Comparison of ENCODE assay signal across 8 mouse cellular contexts in genomic region chr2:91255661-91256150, GRCm38 (mm10). TPM values are rescaled to one million over a fixed set of nuclear protein-coding genes. Genes with fewer than 3 reads are reported as not detected.
DNase-seq lines count a peak whose midpoint lies in the region; ATAC-seq and TF ChIP-seq lines count a peak whose summit lies in the region.

Pacsin3 (plus strand) TSS chr2:91255954.

- peaks cover 6% of the 10 kb centered on the region; the same call in 1 of the 2 replicates for H3K4me1 ChIP-seq in lung, embryonic 14.5 days (ENCODE audit: insufficient read depth)
- H3K4me1 ChIP-seq in forebrain, embryonic 16.5 days (replicated peaks; ENCODE audit: control insufficient read depth, insufficient read depth, low read length), result peaks cover 28% of the 10 kb centered on the region
- peaks cover 16% of the 10 kb centered on the region for H3K4me1 ChIP-seq in hindbrain, embryonic 11.5 days (replicated peaks; ENCODE audit: control insufficient read depth, insufficient read depth, low read length)
- H3K4me1 ChIP-seq in neural tube, embryonic 11.5 days (ENCODE audit: control insufficient read depth, insufficient read depth, low read length), result peaks cover 16% of the 10 kb centered on the region

- intact Hi-C loops in left cerebral cortex, postnatal 4 days (cut with DNase I), result no loop called here

- peaks cover 23% of the 10 kb centered on the region for H3K27me3 ChIP-seq in lung, embryonic 14.5 days (ENCODE audit: insufficient read depth, low read length)
- no peaks in the 10 kb centered on the region; the same call in 1 of the 2 replicates for H3K27me3 ChIP-seq in forebrain, embryonic 16.5 days (replicated peaks; ENCODE audit: control insufficient read depth, insufficient read depth, low read length)
- H3K27me3 ChIP-seq in hindbrain, embryonic 11.5 days (ENCODE audit: control insufficient read depth, insufficient read depth, low read length), result peaks cover 13% of the 10 kb centered on the region
- peaks cover 7% of the 10 kb centered on the region; the same call in 1 of the 2 replicates for H3K27me3 ChIP-seq in neural tube, embryonic 11.5 days (ENCODE audit: control insufficient read depth, insufficient read depth, low read length)

- H3K9me3 ChIP-seq in lung, embryonic 14.5 days (ENCODE audit: low read depth, low read length), result no peaks in the 10 kb centered on the region
- no peaks in the 10 kb centered on the region for H3K9me3 ChIP-seq in forebrain, embryonic 16.5 days (ENCODE audit: control insufficient read depth, low read length)
- no peaks in the 10 kb centered on the region for H3K9me3 ChIP-seq in hindbrain, embryonic 11.5 days (ENCODE audit: control insufficient read depth, low read length)
- H3K9me3 ChIP-seq in neural tube, embryonic 11.5 days (ENCODE audit: control insufficient read depth, low read length), result no peaks in the 10 kb centered on the region

- H3K4me2 ChIP-seq in lung, embryonic 14.5 days, result peak within 1 kb of the TSS; percentile 90
- peak within 1 kb of the TSS; percentile 97 for H3K4me2 ChIP-seq in forebrain, embryonic 16.5 days (ENCODE audit: low read length)
- H3K4me2 ChIP-seq in hindbrain, embryonic 11.5 days (replicated peaks; ENCODE audit: low read depth, low read length), result peak within 1 kb of the TSS; percentile 99
- peak within 1 kb of the TSS; percentile 99 for H3K4me2 ChIP-seq in neural tube, embryonic 11.5 days (ENCODE audit: low read depth)

- H3K36me3 ChIP-seq in lung, embryonic 14.5 days (ENCODE audit: insufficient read depth), result peaks cover 8% of the 10 kb centered on the region
- no peaks in the 10 kb centered on the region for H3K36me3 ChIP-seq in forebrain, embryonic 16.5 days (ENCODE audit: control insufficient read depth, insufficient read depth)
- H3K36me3 ChIP-seq in hindbrain, embryonic 11.5 days (ENCODE audit: control insufficient read depth, insufficient read depth, low read length), result 0 out of 2 replicates have a peak, but pooled peaks cover 3% of the 10 kb centered on the region
- no peaks in the 10 kb centered on the region for H3K36me3 ChIP-seq in neural tube, embryonic 11.5 days (ENCODE audit: control insufficient read depth, insufficient read depth, low read length)

- H3K4me3 ChIP-seq in lung, embryonic 14.5 days (ENCODE audit: low read depth, low read length), result peak within 1 kb of the TSS; percentile 72
- H3K4me3 ChIP-seq in forebrain, embryonic 16.5 days (replicated peaks; ENCODE audit: low read length), result peak within 1 kb of the TSS; percentile 62
- peak within 1 kb of the TSS; percentile 53 for H3K4me3 ChIP-seq in hindbrain, embryonic 11.5 days (ENCODE audit: low read depth, low read length)
- peak within 1 kb of the TSS; percentile 63 for H3K4me3 ChIP-seq in neural tube, embryonic 11.5 days (ENCODE audit: low read depth, low read length)

- peak; percentile 25; the same call in 1 of the 2 replicates for ATAC-seq in lung, embryonic 14.5 days (ENCODE audit: insufficient read depth)
- 0 out of 2 replicates have a peak, but pooled peaks have one; percentile 28 for ATAC-seq in cerebellum, adult (ENCODE audit: insufficient number of reproducible peaks, low FRiP score, low TSS enrichment)
- peak; percentile 21; the same call in 1 of the 2 replicates for ATAC-seq in forebrain, embryonic 16.5 days
- peak; percentile 28 for ATAC-seq in hindbrain, embryonic 11.5 days (ENCODE audit: low FRiP score)
- 0 out of 2 replicates have a peak, but pooled peaks have one; percentile 12 for ATAC-seq in neural tube, embryonic 11.5 days (ENCODE audit: insufficient read depth, low FRiP score, low TSS enrichment)
- no peak for ATAC-seq in megakaryocyte-erythroid progenitor cell, adult 5-6 weeks (replicated peaks; ENCODE audit: low FRiP score, low TSS enrichment, poor library complexity, severe bottlenecking)

- WGBS in lung, embryonic 14.5 days, result under 1% methylated on average over 27 of the region's 27 CpGs
- WGBS in forebrain, embryonic 16.5 days, result 1% methylated on average over 27 of the region's 27 CpGs
- WGBS in hindbrain, embryonic 11.5 days, result 0% methylated on average over 27 of the region's 27 CpGs
- under 1% methylated on average over 27 of the region's 27 CpGs for WGBS in neural tube, embryonic 11.5 days

- peak within 1 kb of the TSS; percentile 86 for H3K27ac ChIP-seq in lung, embryonic 14.5 days (ENCODE audit: low read depth)
- H3K27ac ChIP-seq in forebrain, embryonic 16.5 days (ENCODE audit: low read length), result no peak within 1 kb of the TSS
- H3K27ac ChIP-seq in hindbrain, embryonic 11.5 days (ENCODE audit: low read depth, low read length), result no peak within 1 kb of the TSS
- no peak within 1 kb of the TSS for H3K27ac ChIP-seq in neural tube, embryonic 11.5 days (ENCODE audit: low read depth, low read length)

- H3K9ac ChIP-seq in lung, embryonic 14.5 days, result peak within 1 kb of the TSS; percentile 55
- H3K9ac ChIP-seq in forebrain, embryonic 16.5 days (replicated peaks; ENCODE audit: low read depth, low read length), result peak within 1 kb of the TSS; percentile 69
- H3K9ac ChIP-seq in hindbrain, embryonic 11.5 days (ENCODE audit: low read depth, low read length), result peak within 1 kb of the TSS; percentile 59
- peak within 1 kb of the TSS; percentile 64 for H3K9ac ChIP-seq in neural tube, embryonic 11.5 days (ENCODE audit: low read length)

- peak; percentile 64 for DNase-seq in lung, embryonic 14.5 days
- no peak for DNase-seq in lung, postnatal 14 days
- DNase-seq in hindbrain, embryonic 11.5 days (ENCODE audit: low spot score), result peak; percentile 56
- no peak for DNase-seq in left cerebral cortex, postnatal 4 days
- no peak for DNase-seq in neural tube, embryonic 11.5 days (ENCODE audit: low spot score)

- no peak for TF ChIP-seq CTCF in lung, embryonic 14.5 days (IDR thresholded peaks at IDR 0.05; ENCODE audit: low read depth)

RNA-seq across cellular contexts. Expression of gene Pacsin3, which starts in this region (rescaled TPM):
- polyA plus RNA-seq in lung, embryonic 14.5 days (2014; fragmentation: Nextera tagmentation; extraction: Ambion mirVana), result 41.2 and 46.9 TPM in 2 replicates
- polyA plus RNA-seq in forebrain, embryonic 16.5 days (2015; fragmentation: Nextera tagmentation; extraction: Ambion mirVana), result 19.2 and 20.4 TPM in 2 replicates
- polyA plus RNA-seq in hindbrain, embryonic 11.5 days (2014; fragmentation: Nextera tagmentation; extraction: Ambion mirVana), result 16.4 and 17.3 TPM in 2 replicates
- 10 to 100 TPM; 15.3 to 22.4 TPM for total RNA-seq in left cerebral cortex, postnatal 4 days (2021)
- 21.2 and 24.0 TPM in 2 replicates for polyA plus RNA-seq in neural tube, embryonic 11.5 days (2014; fragmentation: Nextera tagmentation; extraction: Ambion mirVana)
- 0.25 TPM in 1 of 2 replicates, not detected in the other for total RNA-seq in megakaryocyte-erythroid progenitor cell, adult 5-6 weeks (2014; fragmentation: Nextera tagmentation)
- not detected in 2 replicates for total RNA-seq in megakaryocyte-erythroid progenitor cell, adult 5-6 weeks (2017)

Comparison
In these comparisons a context has a peak if more than half of its experiments do, and no peak if none do; other contexts are left out.
1. RNA of gene Pacsin3 (total RNA-seq): 15.3 to 22.4 TPM in left cerebral cortex, postnatal 4 days; 0.25 TPM in megakaryocyte-erythroid progenitor cell, adult 5-6 weeks; every median in the first group is over 10 times any median in the second.
2. DNase-seq: peak in lung, embryonic 14.5 days (single experiment) and hindbrain, embryonic 11.5 days (single experiment); none in lung, postnatal 14 days (single experiment), left cerebral cortex, postnatal 4 days (single experiment) and neural tube, embryonic 11.5 days (single experiment).
3. Peak in every context shown above with its lines, with median percentiles within 50 percentile points of each other: H3K4me2 ChIP-seq, H3K4me3 ChIP-seq and H3K9ac ChIP-seq.